Mouse (Mus musculus) granulocyte monocyte progenitor cell, adult 5-6 weeks (primary cell): Measurements from ENCODE around the gene Nedd8. TPM values are rescaled to one million over a fixed set of nuclear protein-coding genes. Genes with fewer than 3 reads are reported as not detected.

Source experiments
- ATAC-seq: replicated peaks from 2 replicates; pipeline ENCODE4 v1.8.0; 2016; ENCODE audit warnings: mild to moderate bottlenecking, moderate TSS enrichment, inconsistent platforms; ENCODE audit not compliant: poor library complexity, severe bottlenecking
- total RNA-seq, 2 experiments: library from RNA; stranded (forward) in 1 of 2; stranded (reverse) in 1 of 2; fragments of 200-712, 200-1000 nt in 1 of 2; fragments of >200 nt in 1 of 2; fragmentation: Nextera tagmentation in 1 of 2; gene quantifications; 2 replicates each; pipeline ENCODE4 v1.2.3; 2014 to 2017

Nedd8 gene
- total RNA-seq, 2 experiments from 2014 or later, result 353 to 474 TPM

- peak; percentile 75 for ATAC-seq
These were observed 54.1 kb downstream of the Nedd8 start, which contains the start of gene Rec8 for GRCm38 (mm10) chr14:55617822-55618221. TSS of gene Rec8 (plus strand) at chr14:55618037.

GRCm38 (mm10) chr14:55616844-55617243 is 55.1 kb downstream of the Nedd8 start:
- no peak for ATAC-seq

GRCm38 (mm10) chr14:55615876-55616275 is 56.0 kb downstream of the Nedd8 start:
- no peak for ATAC-seq

- ATAC-seq, result no peak
These were observed 57.3 kb downstream of the Nedd8 start for GRCm38 (mm10) chr14:55614565-55615178.

GRCm38 (mm10) chr14:55613346-55613745 is 58.6 kb downstream of the Nedd8 start:
- ATAC-seq, result no peak

Other genes starting within 250 kb of the Nedd8 start
Only the 30 nearest of the 35 such genes appear.
- gene Carmil3, start 181.5 kb downstream of the Nedd8 start, total RNA-seq (2014; fragmentation: Nextera tagmentation), result not detected in 2 replicates
- gene Carmil3, start 181.5 kb downstream of the Nedd8 start, total RNA-seq (2017), result not detected in 2 replicates
- gene Cpne6, start 161.7 kb downstream of the Nedd8 start, total RNA-seq (2014; fragmentation: Nextera tagmentation), result not detected in 2 replicates
- gene Cpne6, start 161.7 kb downstream of the Nedd8 start, total RNA-seq (2017), result not detected in 2 replicates
- gene Nrl, start 147.1 kb downstream of the Nedd8 start, total RNA-seq (2014; fragmentation: Nextera tagmentation), result not detected in 2 replicates
- not detected in 2 replicates for gene Nrl, start 147.1 kb downstream of the Nedd8 start, total RNA-seq (2017)
- 29.0 and 38.0 TPM in 2 replicates for gene Pck2, start 131.9 kb downstream of the Nedd8 start, total RNA-seq (2014; fragmentation: Nextera tagmentation)
- 37.2 TPM in 2 replicates for gene Pck2, start 131.9 kb downstream of the Nedd8 start, total RNA-seq (2017)
- 50.5 and 65.3 TPM in 2 replicates for gene Dcaf11, start 112.1 kb downstream of the Nedd8 start, total RNA-seq (2014; fragmentation: Nextera tagmentation)
- gene Dcaf11, start 112.1 kb downstream of the Nedd8 start, total RNA-seq (2017), result 58.3 and 58.7 TPM in 2 replicates
- 1.9 TPM in 1 of 2 replicates, not detected in the other for gene A730061H03Rik, start 111.7 kb downstream of the Nedd8 start, total RNA-seq (2014; fragmentation: Nextera tagmentation)
- 1.0 TPM in 1 of 2 replicates, not detected in the other for gene A730061H03Rik, start 111.7 kb downstream of the Nedd8 start, total RNA-seq (2017)
- gene Fitm1, start 96.5 kb downstream of the Nedd8 start, total RNA-seq (2014; fragmentation: Nextera tagmentation), result not detected in 2 replicates
- 2.4 TPM in 1 of 2 replicates, not detected in the other for gene Fitm1, start 96.5 kb downstream of the Nedd8 start, total RNA-seq (2017)
- gene Psme1, start 94.0 kb downstream of the Nedd8 start, total RNA-seq (2014; fragmentation: Nextera tagmentation), result 534 and 592 TPM in 2 replicates
- gene Psme1, start 94.0 kb downstream of the Nedd8 start, total RNA-seq (2017), result 280 and 325 TPM in 2 replicates
- gene Emc9, start 86.8 kb downstream of the Nedd8 start, total RNA-seq (2014; fragmentation: Nextera tagmentation), result 0.85 TPM in 1 of 2 replicates, not detected in the other
- gene Emc9, start 86.8 kb downstream of the Nedd8 start, total RNA-seq (2017), result 2.1 and 5.1 TPM in 2 replicates
- gene Psme2, start 81.0 kb downstream of the Nedd8 start, total RNA-seq (2014; fragmentation: Nextera tagmentation), result 330 and 352 TPM in 2 replicates
- gene Psme2, start 81.0 kb downstream of the Nedd8 start, total RNA-seq (2017), result 225 and 247 TPM in 2 replicates
- gene Rnf31, start 80.4 kb downstream of the Nedd8 start, total RNA-seq (2014; fragmentation: Nextera tagmentation), result 20.1 and 21.9 TPM in 2 replicates
- gene Rnf31, start 80.4 kb downstream of the Nedd8 start, total RNA-seq (2017), result 9.1 and 19.8 TPM in 2 replicates
- 23.4 and 31.2 TPM in 2 replicates for gene Irf9, start 68.6 kb downstream of the Nedd8 start, total RNA-seq (2014; fragmentation: Nextera tagmentation)
- gene Irf9, start 68.6 kb downstream of the Nedd8 start, total RNA-seq (2017), result 21.9 and 27.4 TPM in 2 replicates
- gene Rec8, start 54.1 kb downstream of the Nedd8 start, total RNA-seq (2014; fragmentation: Nextera tagmentation), result 1.0 TPM in 1 of 2 replicates, not detected in the other
- 0.26 TPM in 1 of 2 replicates, not detected in the other for gene Rec8, start 54.1 kb downstream of the Nedd8 start, total RNA-seq (2017)
- gene Ipo4, start 36.2 kb downstream of the Nedd8 start, total RNA-seq (2014; fragmentation: Nextera tagmentation), result 47.3 and 49.7 TPM in 2 replicates
- gene Ipo4, start 36.2 kb downstream of the Nedd8 start, total RNA-seq (2017), result 14.3 and 25.5 TPM in 2 replicates
- 8.5 and 9.1 TPM in 2 replicates for gene Gm49378, start 34.2 kb downstream of the Nedd8 start, total RNA-seq (2014; fragmentation: Nextera tagmentation)
- 3.5 and 4.0 TPM in 2 replicates for gene Gm49378, start 34.2 kb downstream of the Nedd8 start, total RNA-seq (2017)
- gene Tm9sf1, start 28.3 kb downstream of the Nedd8 start, total RNA-seq (2014; fragmentation: Nextera tagmentation), result 35.0 and 59.0 TPM in 2 replicates
- 48.6 and 52.9 TPM in 2 replicates for gene Tm9sf1, start 28.3 kb downstream of the Nedd8 start, total RNA-seq (2017)
- gene Tssk4, start 21.9 kb downstream of the Nedd8 start, total RNA-seq (2014; fragmentation: Nextera tagmentation), result 3.0 TPM in 1 of 2 replicates, not detected in the other
- gene Tssk4, start 21.9 kb downstream of the Nedd8 start, total RNA-seq (2017), result 1.1 TPM in 1 of 2 replicates, not detected in the other
- 22.9 and 29.3 TPM in 2 replicates for gene Mdp1, start 11.6 kb downstream of the Nedd8 start, total RNA-seq (2014; fragmentation: Nextera tagmentation)
- gene Mdp1, start 11.6 kb downstream of the Nedd8 start, total RNA-seq (2017), result 21.5 and 22.6 TPM in 2 replicates
- 33.9 and 37.7 TPM in 2 replicates for gene Gmpr2, start 183 bp downstream of the Nedd8 start, total RNA-seq (2014; fragmentation: Nextera tagmentation)
- 47.1 and 57.0 TPM in 2 replicates for gene Gmpr2, start 183 bp downstream of the Nedd8 start, total RNA-seq (2017)
- gene Tinf2, start 9.7 kb upstream of the Nedd8 start, total RNA-seq (2014; fragmentation: Nextera tagmentation), result 19.0 and 24.0 TPM in 2 replicates
- 25.7 and 27.0 TPM in 2 replicates for gene Tinf2, start 9.7 kb upstream of the Nedd8 start, total RNA-seq (2017)
- 0.85 and 1.8 TPM in 2 replicates for gene Tgm1, start 41.8 kb upstream of the Nedd8 start, total RNA-seq (2014; fragmentation: Nextera tagmentation)
- 1.4 and 4.3 TPM in 2 replicates for gene Tgm1, start 41.8 kb upstream of the Nedd8 start, total RNA-seq (2017)
- 17.9 and 20.4 TPM in 2 replicates for gene Rabggta, start 50.1 kb upstream of the Nedd8 start, total RNA-seq (2014; fragmentation: Nextera tagmentation)
- 8.5 and 12.8 TPM in 2 replicates for gene Rabggta, start 50.1 kb upstream of the Nedd8 start, total RNA-seq (2017)
- gene Dhrs1, start 73.6 kb upstream of the Nedd8 start, total RNA-seq (2014; fragmentation: Nextera tagmentation), result 54.7 and 67.7 TPM in 2 replicates
- 18.0 and 30.7 TPM in 2 replicates for gene Dhrs1, start 73.6 kb upstream of the Nedd8 start, total RNA-seq (2017)
- gene Nop9, start 73.6 kb upstream of the Nedd8 start, total RNA-seq (2014; fragmentation: Nextera tagmentation), result 30.9 and 36.6 TPM in 2 replicates
- gene Nop9, start 73.6 kb upstream of the Nedd8 start, total RNA-seq (2017), result 35.7 and 38.6 TPM in 2 replicates
- gene Cideb, start 86.3 kb upstream of the Nedd8 start, total RNA-seq (2014; fragmentation: Nextera tagmentation), result not detected in 2 replicates
- gene Cideb, start 86.3 kb upstream of the Nedd8 start, total RNA-seq (2017), result not detected in 2 replicates
- gene Ltb4r2, start 89.3 kb upstream of the Nedd8 start, total RNA-seq (2014; fragmentation: Nextera tagmentation), result 0.56 and 2.1 TPM in 2 replicates
- gene Ltb4r2, start 89.3 kb upstream of the Nedd8 start, total RNA-seq (2017), result 0.34 TPM in 1 of 2 replicates, not detected in the other
- 19.4 and 23.3 TPM in 2 replicates for gene Ltb4r1, start 93.8 kb upstream of the Nedd8 start, total RNA-seq (2014; fragmentation: Nextera tagmentation)
- gene Ltb4r1, start 93.8 kb upstream of the Nedd8 start, total RNA-seq (2017), result 19.8 and 25.8 TPM in 2 replicates
- gene Adcy4, start 112.0 kb upstream of the Nedd8 start, total RNA-seq (2014; fragmentation: Nextera tagmentation), result not detected in 2 replicates
- not detected in 2 replicates for gene Adcy4, start 112.0 kb upstream of the Nedd8 start, total RNA-seq (2017)
- gene Ripk3, start 116.7 kb upstream of the Nedd8 start, total RNA-seq (2014; fragmentation: Nextera tagmentation), result 104 and 157 TPM in 2 replicates
- 40.9 and 42.4 TPM in 2 replicates for gene Ripk3, start 116.7 kb upstream of the Nedd8 start, total RNA-seq (2017)
- not detected in 2 replicates for gene Nfatc4, start 151.0 kb upstream of the Nedd8 start, total RNA-seq (2014; fragmentation: Nextera tagmentation)
- gene Nfatc4, start 151.0 kb upstream of the Nedd8 start, total RNA-seq (2017), result not detected in 2 replicates